Comparison of ENCODE assay signal across 8 mouse cellular contexts in the genomic region with DNA sequence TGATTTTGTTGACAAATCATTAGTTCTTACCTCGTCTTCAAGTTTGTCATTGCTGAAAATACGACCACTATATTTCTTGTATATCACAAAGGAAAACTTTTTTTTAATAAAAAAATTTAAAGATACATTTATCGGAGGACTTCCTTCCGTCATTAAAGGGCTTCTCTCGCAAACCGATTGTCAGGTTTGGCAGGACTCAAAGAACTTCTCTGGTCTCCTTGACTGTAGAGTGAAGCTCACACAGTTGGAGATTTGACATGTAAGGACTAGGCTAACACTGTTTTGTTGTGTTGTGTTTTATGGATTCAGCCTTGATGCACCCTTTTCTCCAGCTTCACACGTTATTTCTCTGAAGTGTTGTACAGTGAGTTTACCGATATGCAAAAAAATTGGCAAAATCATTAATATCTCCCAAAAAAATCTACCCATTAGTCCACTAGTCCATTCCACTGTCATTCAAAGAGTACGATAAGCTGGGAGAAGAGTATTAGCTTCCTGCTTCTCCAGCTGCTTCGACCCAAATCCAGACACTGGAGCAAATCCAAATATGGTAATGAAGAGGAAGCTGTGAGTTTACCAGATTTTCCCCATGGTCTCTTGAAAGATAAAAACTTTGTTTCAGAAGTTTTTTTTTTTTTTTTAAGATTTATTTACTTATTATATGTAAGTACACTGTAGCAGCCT. TPM values are rescaled to one million over a fixed set of nuclear protein-coding genes. Genes with fewer than 3 reads are reported as not detected.
DNase-seq lines count a peak whose midpoint lies in the region; ATAC-seq and TF ChIP-seq lines count a peak whose summit lies in the region.

A gene (minus strand): TSS at position 127 of the 684 bp plus-strand sequence.

- H3K36me3 ChIP-seq in lung, embryonic 16.5 days (ENCODE audit: control insufficient read depth, insufficient read depth, low read length): no peaks in the 10 kb centered on the region
- H3K36me3 ChIP-seq in midbrain, embryonic 13.5 days: no peaks in the 10 kb centered on the region

- 32% methylated on average over 10 of the region's 10 CpGs for WGBS in lung, embryonic 16.5 days
- 45% methylated on average over 10 of the region's 10 CpGs for WGBS in midbrain, embryonic 13.5 days

- no peak for TF ChIP-seq CTCF in bone marrow macrophage, adult 2 months (IDR thresholded peaks at IDR 0.05; ENCODE audit: low read depth, low read length)

- peak within 1 kb of the TSS; percentile 84 for H3K27ac ChIP-seq in lung, embryonic 16.5 days (ENCODE audit: low read length)
- peak within 1 kb of the TSS; percentile 4; the same call in 1 of the 2 replicates for H3K27ac ChIP-seq in bone marrow macrophage, adult 2 months (ENCODE audit: insufficient read depth, low read depth, low read length)
- H3K27ac ChIP-seq in midbrain, embryonic 13.5 days: peak within 1 kb of the TSS; percentile 95

- H3K4me3 ChIP-seq in lung, embryonic 16.5 days (ENCODE audit: low read length): peak within 1 kb of the TSS; percentile 95
- peak within 1 kb of the TSS; percentile 88 for H3K4me3 ChIP-seq in bone marrow macrophage, adult 2 months (ENCODE audit: insufficient read depth, low read length)
- H3K4me3 ChIP-seq in midbrain, embryonic 13.5 days (replicated peaks): peak within 1 kb of the TSS; percentile 88

- H3K9ac ChIP-seq in lung, embryonic 16.5 days (ENCODE audit: low read length): peak within 1 kb of the TSS; percentile 93
- peak within 1 kb of the TSS; percentile 91 for H3K9ac ChIP-seq in midbrain, embryonic 13.5 days (replicated peaks)

- peak within 1 kb of the TSS; percentile 80 for H3K4me2 ChIP-seq in lung, embryonic 16.5 days (ENCODE audit: low read depth, low read length)
- peak within 1 kb of the TSS; percentile 66 for H3K4me2 ChIP-seq in midbrain, embryonic 13.5 days (replicated peaks)

- peaks cover 5% of the 10 kb centered on the region; the same call in 1 of the 2 replicates for H3K4me1 ChIP-seq in lung, embryonic 16.5 days (replicated peaks; ENCODE audit: control insufficient read depth, insufficient read depth, low read length)
- H3K4me1 ChIP-seq in bone marrow macrophage, adult 2 months (ENCODE audit: control insufficient read depth, insufficient read depth, low read length): peaks cover 17% of the 10 kb centered on the region
- H3K4me1 ChIP-seq in midbrain, embryonic 13.5 days (replicated peaks): peaks cover 23% of the 10 kb centered on the region

- ATAC-seq in lung, embryonic 16.5 days (ENCODE audit: low read depth): no peak
- ATAC-seq in midbrain, embryonic 13.5 days: no peak

- H3K27me3 ChIP-seq in lung, embryonic 16.5 days (ENCODE audit: control insufficient read depth, insufficient read depth, low read depth, low read length): no peaks in the 10 kb centered on the region
- no peaks in the 10 kb centered on the region for H3K27me3 ChIP-seq in midbrain, embryonic 13.5 days

- no peaks in the 10 kb centered on the region for H3K9me3 ChIP-seq in lung, embryonic 16.5 days (ENCODE audit: control insufficient read depth, low read length)
- H3K9me3 ChIP-seq in midbrain, embryonic 13.5 days: no peaks in the 10 kb centered on the region

- no peak for TF ChIP-seq POLR2A in bone marrow macrophage, adult 2 months (IDR thresholded peaks at IDR 0.05; ENCODE audit: borderline replicate concordance, low read depth, low read length)

- no peak for DNase-seq in lung, postnatal 4 days
- peak; percentile 25 to 31 for DNase-seq in heart, adult 18-20 months
- DNase-seq in layer of hippocampus, postnatal 10 days (ENCODE audit: low spot score in 2 of 2): no peak
- no peak for DNase-seq in urinary bladder, postnatal 36 days (ENCODE audit: low spot score in 2 of 2)
- no peak for DNase-seq in testis, postnatal 14 days (ENCODE audit: low spot score)

RNA-seq across cellular contexts. Expression of the gene that starts here (rescaled TPM):
- 28.4 and 33.2 TPM in 2 replicates for polyA plus RNA-seq in lung, embryonic 16.5 days (2015; fragmentation: Nextera tagmentation; extraction: Ambion mirVana)
- polyA plus RNA-seq in bone marrow macrophage, adult 2 months (2012; ENCODE audit: insufficient read depth, insufficient read length, missing spikeins): 17.2 and 24.5 TPM in 2 replicates
- 10 to 100 TPM; 13.9 to 16.6 TPM for total RNA-seq in heart, adult 18-20 months (2021)
- 10 to 100 TPM; 63.3 to 67.0 TPM for total RNA-seq in layer of hippocampus, postnatal 10 days (2021)
- polyA plus RNA-seq in midbrain, embryonic 13.5 days (2015; fragmentation: Nextera tagmentation; extraction: Ambion mirVana): 57.8 and 63.2 TPM in 2 replicates

Comparison
In these comparisons a context has a peak if more than half of its experiments do, and no peak if none do; other contexts are left out.
1. H3K27ac ChIP-seq: peak in every context shown above with its lines; median percentile 95 in midbrain, embryonic 13.5 days; 84 in lung, embryonic 16.5 days; 4 in bone marrow macrophage, adult 2 months.
2. DNase-seq: peak in heart, adult 18-20 months (2 of 2); none in lung, postnatal 4 days (0 of 2), layer of hippocampus, postnatal 10 days (0 of 2), urinary bladder, postnatal 36 days (0 of 2) and testis, postnatal 14 days (single experiment).
3. Peak in every context shown above with its lines, with median percentiles within 50 percentile points of each other: H3K4me3 ChIP-seq.